Mouse (Mus musculus): ENCODE measurements at regions not wholly inside any gene's neighbourhood (a gene's known extent, or its start where the extent isn't known, plus 50 kb on each side); places are given as distances from the start of the nearest gene placed in this dataset.

DNA sequence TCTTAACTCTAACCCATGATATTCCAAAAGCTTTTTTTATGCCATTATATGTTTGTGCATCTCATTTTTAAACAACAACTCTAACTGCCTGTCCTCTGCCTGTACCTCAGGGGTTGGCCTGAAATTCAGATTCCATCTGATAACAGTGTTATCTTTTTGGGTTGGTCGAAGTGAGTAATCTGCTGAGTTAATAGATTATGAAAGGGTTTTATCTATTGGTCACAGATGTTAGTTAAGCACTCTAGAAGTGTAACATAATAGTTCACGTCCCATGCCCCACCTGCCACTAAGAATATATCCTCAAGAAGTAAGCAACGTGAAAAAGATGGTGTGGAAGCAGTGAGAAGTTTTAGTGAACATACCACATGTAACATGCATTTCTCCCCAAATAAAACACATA lies 246.0 kb upstream of the Mad2l1 start:
- TF ChIP-seq CTCF (IDR thresholded peaks at IDR 0.05; ENCODE audit: extremely low read depth, insufficient read depth, low read length) (no peak), POLR2A (IDR thresholded peaks at IDR 0.05; ENCODE audit: extremely low read depth, insufficient read depth, low read length) (no peak)

All from cortical plate, adult 2 months (tissue).